Mouse (Mus musculus) midbrain, embryonic 13.5 days (tissue): ENCODE data around the gene Odf2. TPM values are rescaled to one million over a fixed set of nuclear protein-coding genes. Genes with fewer than 3 reads are reported as not detected.
A peak's percentile ranks its signal among the peaks of the same experiment; 100 is the strongest.
"Not testable (repeated sequence)": the region's sequence is repeated elsewhere in the genome, so short reads cannot be mapped to it uniquely, and the experiment has no call there.

Experiments
- ATAC-seq: fragments of 200-750 bp; cut with Nextera tagmentation; 2 replicates; pipeline ENCODE4 v1.8.0; 2017; ENCODE audit warnings: mild to moderate bottlenecking, moderate TSS enrichment, moderate library complexity
- H3K27ac ChIP-seq: fragments of 300-500 bp; sonication (generic); 2 replicates; pipeline ENCODE4 v1.5.1; 2015; ENCODE audit warnings: inconsistent platforms, mild to moderate bottlenecking, moderate library complexity
- H3K27me3 ChIP-seq: fragments of 300-500 bp; sonication (generic); 2 replicates; pipeline ENCODE4 v1.6.1; 2015; ENCODE audit warnings: mild to moderate bottlenecking, inconsistent platforms
- H3K36me3 ChIP-seq: fragments of 300-500 bp; sonication (generic); 2 replicates; pipeline ENCODE4 v1.6.1; 2015; ENCODE audit warnings: mild to moderate bottlenecking, inconsistent platforms
- H3K4me1 ChIP-seq: fragments of 300-500 bp; sonication (generic); replicated peaks from 2 replicates; pipeline ENCODE4 v1.6.1; 2015; ENCODE audit warnings: inconsistent platforms
- H3K4me2 ChIP-seq: fragments of 300-500 bp; sonication (generic); replicated peaks from 2 replicates; pipeline ENCODE4 v1.6.1; 2015; ENCODE audit warnings: moderate library complexity, mild to moderate bottlenecking, inconsistent platforms
- H3K4me3 ChIP-seq: fragments of 300-500 bp; sonication (generic); replicated peaks from 2 replicates; pipeline ENCODE4 v1.5.1; 2015; ENCODE audit warnings: mild to moderate bottlenecking, inconsistent platforms
- H3K9ac ChIP-seq: fragments of 300-500 bp; sonication (generic); replicated peaks from 2 replicates; pipeline ENCODE4 v1.6.1; 2015; ENCODE audit warnings: mild to moderate bottlenecking, inconsistent platforms
- H3K9me3 ChIP-seq: fragments of 300-500 bp; sonication (generic); 2 replicates; pipeline ENCODE4 v1.6.1; 2016; ENCODE audit warnings: mild to moderate bottlenecking, inconsistent platforms
- WGBS: fragments of 180-500 bp; shearing (Covaris S2); methylation state at CpG from one replicate; pipeline ENCODE4 v1.1.7; 2015; 5-methylcytosine and 5-hydroxymethylcytosine counted together
- polyA plus RNA-seq: library from polyadenylated mRNA; unstranded; fragments of >200 nt; fragmentation: Nextera tagmentation; extraction: Ambion mirVana; gene quantifications from 2 replicates; pipeline ENCODE4 v1.2.1, GENCODE M21; 2015

Gene Odf2
- polyA plus RNA-seq, 1 experiment from 2014 or later, result 76.0 TPM

DNA sequence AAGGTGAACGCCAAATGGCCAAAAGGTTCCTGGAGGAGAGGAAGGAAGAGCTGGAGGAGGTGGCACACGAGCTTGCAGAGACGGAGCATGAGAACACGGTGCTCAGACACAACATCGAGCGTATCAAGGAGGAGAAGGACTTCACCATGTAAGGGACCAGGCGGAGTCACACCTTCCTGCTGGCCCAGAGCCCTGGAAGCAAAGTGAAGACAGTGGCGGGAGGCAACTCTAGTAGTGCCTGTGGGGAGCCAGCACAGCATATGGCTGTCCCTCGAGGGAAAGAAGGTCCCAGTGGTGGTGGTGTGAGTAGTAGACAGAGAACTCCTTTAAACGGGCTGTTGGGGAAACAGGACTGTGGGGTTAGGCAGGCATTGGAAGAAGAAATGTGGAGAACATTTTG lies 13.2 kb downstream of the Odf2 start:
- Histone ChIP-seq H3K4me2 (no peak overlapping the region), H3K9me3 (no peaks in the 10 kb centered on the region), H3K27ac (no peak overlapping the region), H3K4me3 (no peak overlapping the region), H3K9ac (no peak overlapping the region), H3K4me1 (no peaks in the 10 kb centered on the region), H3K36me3 (peaks cover 98% of the 10 kb centered on the region), H3K27me3 (no peaks in the 10 kb centered on the region)
- ATAC-seq, result no peak
- WGBS, result 94% methylated on average over 10 of the region's 10 CpGs

DNA sequence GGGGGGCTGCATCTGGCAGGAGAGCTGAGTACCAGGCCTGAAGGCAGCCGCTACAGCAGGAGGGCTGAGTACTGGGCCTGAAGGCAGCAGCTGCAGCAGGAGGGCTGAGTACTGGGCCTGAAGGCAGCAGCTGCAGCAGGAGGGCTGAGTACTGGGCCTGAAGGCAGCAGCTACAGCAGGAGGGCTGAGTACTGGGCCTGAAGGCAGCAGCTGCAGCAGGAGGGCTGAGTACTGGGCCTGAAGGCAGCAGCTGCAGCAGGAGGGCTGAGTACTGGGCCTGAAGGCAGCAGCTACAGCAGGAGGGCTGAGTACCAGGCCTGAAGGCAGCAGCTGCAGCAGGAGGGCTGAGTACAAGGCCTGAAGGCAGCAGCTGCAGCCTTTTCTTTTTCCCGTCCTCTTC lies 19.1 kb downstream of the Odf2 start:
- H3K27ac ChIP-seq, H3K27me3 ChIP-seq, ATAC-seq, H3K4me2 ChIP-seq, H3K4me1 ChIP-seq, H3K9ac ChIP-seq, H3K9me3 ChIP-seq, H3K4me3 ChIP-seq: not testable (repeated sequence)
- peaks cover 89% of the 10 kb centered on the region for H3K36me3 ChIP-seq
- 80% methylated on average over 2 of the region's 2 CpGs for WGBS

DNA sequence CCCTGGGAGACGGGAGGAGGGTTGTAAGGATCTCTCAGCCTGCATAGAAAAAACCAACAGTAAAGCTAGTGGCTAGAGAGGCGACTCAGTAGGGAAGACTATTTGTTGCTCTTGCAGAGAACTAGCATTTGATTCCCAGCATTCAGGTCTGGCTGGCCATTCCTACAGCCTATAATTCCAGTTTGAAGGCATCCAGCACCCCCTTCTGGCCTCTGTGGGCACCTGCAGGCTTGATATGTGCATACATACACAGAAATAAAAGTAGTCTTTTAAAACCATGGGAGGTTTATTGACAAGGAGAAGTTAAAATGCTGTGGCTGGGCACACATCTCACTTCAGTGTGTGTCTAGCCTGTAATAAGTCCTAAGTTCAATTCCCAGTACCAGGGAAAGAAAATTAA lies 21.0 kb downstream of the Odf2 start:
- Histone ChIP-seq H3K27ac (no peak overlapping the region), H3K36me3 (peaks cover 88% of the 10 kb centered on the region), H3K4me2 (no peak overlapping the region), H3K9ac (no peak overlapping the region), H3K4me1 (no peaks in the 10 kb centered on the region), H3K4me3 (no peak overlapping the region), H3K27me3 (no peaks in the 10 kb centered on the region), H3K9me3 (no peaks in the 10 kb centered on the region)
- 84% methylated on average over 2 of the region's 2 CpGs for WGBS
- ATAC-seq, result no peak

DNA sequence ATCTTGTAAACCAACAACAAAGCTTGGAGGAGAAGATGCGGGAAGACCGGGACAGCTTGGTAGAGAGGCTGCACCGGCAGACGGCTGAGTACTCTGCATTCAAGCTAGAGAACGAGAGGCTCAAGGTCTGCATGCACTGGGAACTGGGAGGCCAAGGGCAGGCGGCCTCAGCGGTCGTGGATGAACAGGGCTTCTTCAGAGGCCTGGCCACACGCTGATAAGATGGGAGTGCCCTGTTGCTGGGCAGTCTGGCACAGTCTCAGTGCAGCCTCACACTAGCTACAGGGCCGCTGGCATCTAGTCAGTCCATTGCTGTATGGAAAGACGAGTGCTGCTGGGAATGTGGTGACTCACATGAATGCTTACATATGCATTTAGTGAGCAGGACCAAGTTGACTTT lies 28.6 kb downstream of the Odf2 start:
- no peaks in the 10 kb centered on the region for H3K27me3 ChIP-seq
- no peaks in the 10 kb centered on the region for H3K4me1 ChIP-seq
- H3K4me2 ChIP-seq, result no peak overlapping the region
- no peaks in the 10 kb centered on the region for H3K9me3 ChIP-seq
- H3K4me3 ChIP-seq, result no peak overlapping the region
- ATAC-seq, result no peak
- H3K9ac ChIP-seq, result no peak overlapping the region
- H3K36me3 ChIP-seq, result peaks cover 93% of the 10 kb centered on the region
- H3K27ac ChIP-seq, result no peak overlapping the region
- WGBS, result 89% methylated on average over 11 of the region's 11 CpGs

DNA sequence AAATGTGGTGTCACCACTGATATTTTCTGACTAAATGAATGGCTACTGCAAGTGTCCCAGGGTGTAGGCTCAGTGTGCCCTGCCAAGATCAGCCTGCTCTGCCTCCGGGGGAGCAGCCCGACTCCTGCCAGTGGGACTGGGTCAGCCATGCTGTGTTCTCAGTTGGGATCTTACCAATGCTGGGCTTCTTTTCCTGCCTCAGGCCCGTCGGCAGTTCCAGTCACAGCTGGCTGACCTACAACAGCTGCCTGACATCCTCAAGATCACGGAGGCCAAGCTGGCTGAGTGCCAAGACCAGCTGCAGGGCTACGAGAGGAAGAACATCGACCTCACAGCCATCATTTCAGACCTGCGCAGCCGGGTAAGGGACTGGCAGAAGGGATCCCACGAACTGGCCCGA lies 33.0 kb downstream of the Odf2 start:
- 79% methylated on average over 11 of the region's 11 CpGs for WGBS
- H3K9ac ChIP-seq, result no peak overlapping the region
- peaks cover 95% of the 10 kb centered on the region for H3K36me3 ChIP-seq
- no peak overlapping the region for H3K27ac ChIP-seq
- no peaks in the 10 kb centered on the region for H3K9me3 ChIP-seq
- no peak for ATAC-seq
- H3K4me1 ChIP-seq, result no peaks in the 10 kb centered on the region
- no peak overlapping the region for H3K4me2 ChIP-seq
- H3K4me3 ChIP-seq, result no peak overlapping the region
- H3K27me3 ChIP-seq, result no peaks in the 10 kb centered on the region

DNA sequence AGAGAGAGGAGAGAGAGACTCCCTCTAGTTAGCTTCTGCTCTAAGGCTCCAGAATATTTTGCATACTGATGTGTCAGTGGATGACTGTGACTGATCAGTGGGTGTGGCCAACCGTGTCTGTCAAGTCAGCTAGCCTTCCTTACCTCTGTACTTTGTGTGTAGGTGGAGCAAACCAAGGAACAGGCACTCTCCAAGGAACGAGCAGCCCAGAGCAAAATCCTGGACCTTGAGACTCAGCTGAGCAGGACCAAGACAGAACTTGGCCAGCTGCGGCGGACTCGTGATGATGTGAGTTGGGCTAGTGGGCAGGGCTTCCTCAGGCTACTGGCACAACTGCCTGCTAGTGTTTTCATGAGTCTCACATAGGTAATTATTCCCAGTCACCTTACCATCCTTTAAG lies 37.5 kb downstream of the Odf2 start:
- 91% methylated on average over 5 of the region's 5 CpGs for WGBS
- Histone ChIP-seq H3K27ac (no peak overlapping the region), H3K36me3 (peaks cover 97% of the 10 kb centered on the region), H3K9ac (no peak overlapping the region), H3K27me3 (no peaks in the 10 kb centered on the region), H3K4me1 (no peaks in the 10 kb centered on the region), H3K4me2 (no peak overlapping the region), H3K4me3 (no peak overlapping the region), H3K9me3 (no peaks in the 10 kb centered on the region)
- ATAC-seq, result no peak

DNA sequence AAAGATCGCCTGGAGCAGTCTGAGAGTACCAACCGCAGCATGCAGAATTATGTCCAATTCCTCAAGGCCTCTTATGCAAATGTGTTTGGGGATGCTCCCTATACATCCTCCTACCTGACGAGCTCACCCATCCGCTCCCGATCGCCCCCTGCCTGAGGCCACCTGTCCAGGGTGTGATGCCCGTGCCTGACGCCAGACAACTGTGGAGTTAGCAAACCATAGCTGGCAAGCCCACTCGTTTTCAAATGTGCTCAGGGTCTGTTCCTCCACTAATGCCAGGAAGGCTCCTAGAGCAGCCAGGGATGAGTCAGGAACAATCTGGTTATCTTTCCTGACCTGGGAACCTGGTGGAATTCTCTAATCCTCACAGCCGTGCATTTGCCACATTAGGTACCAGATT lies 41.5 kb downstream of the Odf2 start:
- no peaks in the 10 kb centered on the region for H3K27me3 ChIP-seq
- no peak for ATAC-seq
- H3K4me1 ChIP-seq, result no peaks in the 10 kb centered on the region
- no peak overlapping the region for H3K4me3 ChIP-seq
- H3K4me2 ChIP-seq, result no peak overlapping the region
- WGBS, result 87% methylated on average over 10 of the region's 10 CpGs
- no peak overlapping the region for H3K27ac ChIP-seq
- peaks cover 61% of the 10 kb centered on the region for H3K36me3 ChIP-seq
- no peaks in the 10 kb centered on the region for H3K9me3 ChIP-seq
- no peak overlapping the region for H3K9ac ChIP-seq

DNA sequence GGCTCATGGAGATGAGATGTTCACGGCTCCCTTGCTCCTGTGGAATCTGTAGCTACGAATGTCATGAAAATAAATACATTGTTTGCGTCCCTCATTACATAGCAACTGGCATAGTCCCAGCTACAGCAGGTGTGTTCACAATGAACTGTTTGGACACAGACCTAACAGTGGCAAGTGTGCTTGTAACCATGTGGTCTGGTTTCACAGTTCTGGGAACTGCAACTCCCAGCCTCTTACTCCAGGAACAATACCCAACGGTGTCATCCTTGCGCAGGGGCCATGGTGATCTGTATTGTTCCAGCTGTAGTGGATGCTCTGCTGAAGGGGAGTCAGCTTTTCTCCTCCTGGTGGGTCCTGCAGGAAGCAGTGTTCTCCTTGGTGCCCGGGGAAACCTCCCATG lies 42.2 kb downstream of the Odf2 start:
- WGBS, result 90% methylated on average over 6 of the region's 6 CpGs
- Histone ChIP-seq H3K9ac (no peak overlapping the region), H3K4me2 (no peak overlapping the region), H3K27me3 (no peaks in the 10 kb centered on the region), H3K4me1 (peaks cover 6% of the 10 kb centered on the region), H3K9me3 (no peaks in the 10 kb centered on the region), H3K27ac (no peak overlapping the region), H3K4me3 (no peak overlapping the region), H3K36me3 (peaks cover 54% of the 10 kb centered on the region)
- no peak for ATAC-seq

DNA sequence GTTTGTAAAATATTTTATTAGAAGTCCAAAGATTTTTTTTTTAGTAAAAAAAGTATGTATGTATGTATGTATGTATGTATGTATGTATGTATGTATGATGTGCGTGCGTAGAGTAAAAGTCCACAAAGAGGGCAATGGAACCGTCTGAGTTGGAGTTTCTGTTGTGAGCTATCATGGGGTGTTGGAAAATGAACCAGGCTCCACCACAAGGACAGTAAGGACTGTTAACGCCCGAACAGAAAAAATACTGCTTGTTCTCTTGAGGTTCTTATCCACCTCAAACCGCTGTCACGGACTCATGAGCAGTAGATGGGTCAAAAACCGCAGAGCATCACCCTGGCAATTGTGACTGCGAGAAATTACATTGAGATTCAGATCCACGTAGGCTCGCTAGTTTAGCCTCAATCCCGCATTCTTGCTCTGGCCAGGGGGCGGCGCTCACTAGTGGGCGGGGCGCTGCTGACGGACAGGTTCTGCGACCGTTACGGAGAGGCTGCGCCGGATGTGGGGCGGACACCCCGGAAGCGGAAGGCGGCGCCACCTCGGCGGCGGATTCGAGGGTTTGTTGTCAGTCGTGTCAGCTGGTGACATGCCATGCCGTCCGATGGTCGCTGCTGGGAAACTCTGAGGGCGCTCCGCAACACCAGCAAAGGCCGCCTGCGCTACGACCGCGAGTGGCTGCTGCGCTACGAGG lies 46.0 kb downstream of the Odf2 start, which contains the start of gene Gle1:
TSS of gene Gle1 (plus strand) at position 521 of the 694 bp plus-strand sequence.
- Histone ChIP-seq H3K9ac (peak within 1 kb of the TSS; percentile 73), H3K27ac (peak within 1 kb of the TSS; percentile 88), H3K27me3 (no peaks in the 10 kb centered on the region), H3K4me2 (peak within 1 kb of the TSS; percentile 71), H3K4me1 (peaks cover 8% of the 10 kb centered on the region), H3K9me3 (no peaks in the 10 kb centered on the region), H3K36me3 (peaks cover 45% of the 10 kb centered on the region), H3K4me3 (peak within 1 kb of the TSS; percentile 93)
- ATAC-seq, result peak; percentile 99
- 3% methylated on average over 44 of the region's 44 CpGs for WGBS

DNA sequence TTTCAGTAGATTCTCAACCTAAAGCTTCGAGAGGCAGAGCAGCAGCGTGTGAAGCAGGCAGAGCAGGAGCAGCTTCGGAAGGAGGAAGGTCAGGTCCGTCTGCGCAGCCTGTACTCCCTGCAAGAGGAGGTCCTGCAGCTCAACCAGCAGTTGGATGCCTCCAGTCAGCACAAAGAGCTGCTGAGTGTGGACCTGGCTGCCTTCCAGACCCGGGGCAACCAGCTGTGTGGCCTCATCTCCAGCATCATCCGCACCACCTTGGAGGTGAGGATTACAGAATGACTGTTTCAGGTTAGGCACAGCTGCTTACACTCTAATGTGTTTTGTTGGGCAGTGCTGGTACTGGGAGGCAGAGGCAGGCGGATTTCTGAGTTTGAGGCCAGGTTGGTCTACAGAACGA lies 51.1 kb downstream of the Odf2 start:
- Histone ChIP-seq H3K27me3 (no peaks in the 10 kb centered on the region), H3K4me1 (peaks cover 8% of the 10 kb centered on the region), H3K27ac (no peak overlapping the region), H3K4me2 (no peak overlapping the region), H3K4me3 (no peak overlapping the region), H3K9ac (no peak overlapping the region), H3K9me3 (no peaks in the 10 kb centered on the region), H3K36me3 (peaks cover 75% of the 10 kb centered on the region)
- 91% methylated on average over 9 of the region's 9 CpGs for WGBS
- no peak for ATAC-seq

DNA sequence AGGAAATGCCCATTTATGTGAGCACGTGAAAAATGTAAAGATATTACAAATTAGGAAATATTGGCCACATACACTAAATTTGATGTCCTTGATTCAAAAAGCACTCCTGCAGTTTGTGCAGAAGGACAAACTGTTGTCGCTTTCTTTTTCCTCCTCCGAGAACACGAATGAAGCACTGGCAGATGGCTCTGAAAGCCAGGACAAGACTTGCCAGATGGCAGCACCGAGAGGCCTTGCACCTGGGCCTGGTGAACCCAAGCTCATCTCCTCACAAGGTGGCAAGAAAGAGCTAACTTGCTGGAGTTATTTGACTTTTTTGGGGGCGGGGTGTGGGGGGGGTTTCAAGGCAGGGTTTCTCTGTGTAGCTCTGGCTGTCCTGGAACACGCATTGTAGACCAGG lies 51.8 kb downstream of the Odf2 start:
- 93% methylated on average over 7 of the region's 7 CpGs for WGBS

DNA sequence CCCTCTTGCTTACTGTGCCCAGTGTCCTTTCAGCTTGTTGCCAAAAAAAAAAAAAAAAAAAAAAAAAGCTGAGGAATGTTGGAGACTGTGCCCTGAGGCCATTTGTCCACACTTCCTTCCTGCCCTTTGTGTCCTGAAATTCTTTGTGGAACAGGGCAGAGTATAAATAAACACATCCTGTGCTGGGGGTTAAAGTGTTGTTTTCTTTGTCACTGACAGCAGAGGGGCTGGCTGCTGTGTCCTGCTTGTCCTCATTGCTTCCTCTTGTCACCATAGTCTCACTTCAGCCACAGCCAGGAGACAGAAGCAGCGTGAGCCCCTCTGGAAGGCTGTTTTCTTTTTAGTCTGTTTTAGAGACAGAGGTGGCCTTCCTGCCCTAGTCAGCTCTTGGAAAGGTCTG lies 55.7 kb downstream of the Odf2 start:
- Histone ChIP-seq H3K9me3 (no peaks in the 10 kb centered on the region), H3K9ac (no peak overlapping the region), H3K27ac (no peak overlapping the region), H3K4me3 (no peak overlapping the region), H3K4me1 (no peaks in the 10 kb centered on the region), H3K4me2 (no peak overlapping the region), H3K27me3 (no peaks in the 10 kb centered on the region), H3K36me3 (peaks cover 94% of the 10 kb centered on the region)
- 91% methylated on average over 1 of the region's 1 CpGs for WGBS
- ATAC-seq, result no peak

More for the DNA sequence above, 51.8 kb downstream of the Odf2 start:
- no peak for ATAC-seq
- H3K4me1 ChIP-seq, result peaks cover 5% of the 10 kb centered on the region
- H3K36me3 ChIP-seq, result peaks cover 81% of the 10 kb centered on the region
- no peak overlapping the region for H3K4me2 ChIP-seq
- H3K27me3 ChIP-seq, result no peaks in the 10 kb centered on the region
- H3K4me3 ChIP-seq, result no peak overlapping the region
- no peak overlapping the region for H3K27ac ChIP-seq
- no peak overlapping the region for H3K9ac ChIP-seq
- no peaks in the 10 kb centered on the region for H3K9me3 ChIP-seq

DNA sequence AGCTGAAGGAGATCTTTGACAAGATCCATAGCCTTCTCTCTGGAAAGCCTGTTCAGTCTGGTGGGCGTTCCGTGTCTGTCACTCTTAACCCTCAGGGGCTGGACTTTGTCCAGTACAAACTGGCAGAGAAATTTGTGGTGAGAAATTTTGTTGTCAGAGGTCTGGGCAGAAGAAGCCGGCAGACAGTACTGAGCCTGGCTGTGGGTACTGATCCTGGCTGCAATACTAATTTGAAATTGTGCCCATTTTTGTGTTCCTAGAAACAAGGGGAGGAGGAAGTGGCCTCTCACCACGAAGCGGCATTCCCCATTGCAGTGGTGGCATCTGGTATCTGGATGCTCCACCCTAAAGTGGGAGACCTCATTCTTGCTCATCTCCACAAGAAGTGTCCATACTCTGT lies 59.9 kb downstream of the Odf2 start:
- H3K27ac ChIP-seq, result no peak overlapping the region
- H3K9me3 ChIP-seq, result no peaks in the 10 kb centered on the region
- no peak overlapping the region for H3K4me2 ChIP-seq
- H3K4me1 ChIP-seq, result no peaks in the 10 kb centered on the region
- no peak overlapping the region for H3K4me3 ChIP-seq
- H3K27me3 ChIP-seq, result no peaks in the 10 kb centered on the region
- no peak for ATAC-seq
- 96% methylated on average over 5 of the region's 5 CpGs for WGBS
- H3K36me3 ChIP-seq, result peaks cover 85% of the 10 kb centered on the region
- H3K9ac ChIP-seq, result no peak overlapping the region
